Mouse (Mus musculus) embryonic facial prominence, embryonic 13.5 days (tissue): ENCODE measurements around the gene Psma5. TPM values are rescaled to one million over a fixed set of nuclear protein-coding genes. Genes with fewer than 3 reads are reported as not detected.
"Not testable (repeated sequence)": the region's sequence is repeated elsewhere in the genome, so short reads cannot be mapped to it uniquely, and the experiment has no call there.

Experiments
- ATAC-seq: fragments of 200-750 bp; cut with Nextera tagmentation; 2 replicates; pipeline ENCODE4 v1.8.0; 2017; ENCODE audit warnings: low read depth; ENCODE audit not compliant: insufficient number of reproducible peaks, insufficient read depth, low FRiP score, low TSS enrichment
- H3K27ac ChIP-seq: fragments of 300-500 bp; sonication (generic); 2 replicates; pipeline ENCODE4 v1.5.1; 2015; ENCODE audit warnings: moderate library complexity, mild to moderate bottlenecking, inconsistent platforms
- H3K27me3 ChIP-seq: fragments of 300-500 bp; sonication (generic); 2 replicates; pipeline ENCODE4 v1.6.1; 2015; ENCODE audit warnings: mild to moderate bottlenecking, inconsistent platforms
- H3K36me3 ChIP-seq: fragments of 300-500 bp; sonication (generic); 2 replicates; pipeline ENCODE4 v1.6.1; 2015; ENCODE audit warnings: mild to moderate bottlenecking, inconsistent platforms
- H3K4me1 ChIP-seq: fragments of 300-500 bp; sonication (generic); 2 replicates; pipeline ENCODE4 v1.6.1; 2015; ENCODE audit warnings: inconsistent platforms
- H3K4me2 ChIP-seq: fragments of 300-500 bp; sonication (generic); 2 replicates; pipeline ENCODE4 v1.6.1; 2015; ENCODE audit warnings: moderate library complexity, mild to moderate bottlenecking, inconsistent platforms
- H3K4me3 ChIP-seq: fragments of 300-500 bp; sonication (generic); 2 replicates; pipeline ENCODE4 v1.5.1; 2015; ENCODE audit warnings: mild to moderate bottlenecking, inconsistent platforms
- H3K9ac ChIP-seq: fragments of 300-500 bp; sonication (generic); 2 replicates; pipeline ENCODE4 v1.6.1; 2015; ENCODE audit warnings: mild to moderate bottlenecking, inconsistent platforms
- H3K9me3 ChIP-seq: fragments of 300-500 bp; sonication (generic); 2 replicates; pipeline ENCODE4 v1.6.1; 2016; ENCODE audit warnings: inconsistent platforms
- WGBS: fragments of 180-500 bp; shearing (Covaris S2); methylation state at CpG from one replicate; pipeline ENCODE4 v1.1.7; 2015; ENCODE audit warnings: mixed read lengths; 5-methylcytosine and 5-hydroxymethylcytosine counted together
- polyA plus RNA-seq: library from polyadenylated mRNA; unstranded; fragments of >200 nt; fragmentation: Nextera tagmentation; extraction: Ambion mirVana; gene quantifications from 2 replicates; pipeline ENCODE4 v1.2.1, GENCODE M21; 2015

The Psma5 gene
- polyA plus RNA-seq, 1 experiment from 2014 or later, result 302 TPM

GRCm38 (mm10) chr3:108226558-108227350, 30.0 kb upstream of the Psma5 start, which contains the start of gene Sypl2:
Sypl2 (minus strand) TSS chr3:108226648.
- 0 out of 2 replicates have a peak, but pooled peaks have one; percentile 32 for ATAC-seq
- Histone ChIP-seq H3K27me3 (peaks cover 62% of the 10 kb centered on the region), H3K9me3 (no peaks in the 10 kb centered on the region), H3K4me1 (peaks cover 13% of the 10 kb centered on the region), H3K27ac (no peak within 1 kb of the TSS), H3K4me2 (peak within 1 kb of the TSS; percentile 88), H3K36me3 (no peaks in the 10 kb centered on the region), H3K9ac (peak within 1 kb of the TSS; percentile 71), H3K4me3 (peak within 1 kb of the TSS; percentile 52)
- whole genome bisulfite sequencing, result 3% methylated on average over 44 of the region's 44 CpGs

GRCm38 (mm10) chr3:108227521-108227920, 29.2 kb upstream of the Psma5 start:
- H3K4me3 ChIP-seq, result no peak overlapping the region
- 70% methylated on average over 2 of the region's 2 CpGs for WGBS
- no peak overlapping the region for H3K27ac ChIP-seq
- H3K27me3 ChIP-seq, result peaks cover 54% of the 10 kb centered on the region
- H3K9ac ChIP-seq, result no peak overlapping the region
- H3K4me1 ChIP-seq, result peaks cover 13% of the 10 kb centered on the region
- no peaks in the 10 kb centered on the region for H3K9me3 ChIP-seq
- no peaks in the 10 kb centered on the region for H3K36me3 ChIP-seq
- peak overlapping the region; percentile 88; the same call in 1 of the 2 replicates for H3K4me2 ChIP-seq
- no peak for ATAC-seq

GRCm38 (mm10) chr3:108231646-108232045, 25.1 kb upstream of the Psma5 start:
- no peak overlapping the region for H3K9ac ChIP-seq
- peaks cover 2% of the 10 kb centered on the region for H3K4me1 ChIP-seq
- H3K4me3 ChIP-seq, result no peak overlapping the region
- no peak overlapping the region for H3K27ac ChIP-seq
- no peaks in the 10 kb centered on the region for H3K9me3 ChIP-seq
- no peak for ATAC-seq
- no peaks in the 10 kb centered on the region for H3K36me3 ChIP-seq
- no peak overlapping the region for H3K4me2 ChIP-seq
- H3K27me3 ChIP-seq, result peaks cover 17% of the 10 kb centered on the region
- 74% methylated on average over 4 of the region's 4 CpGs for WGBS

- H3K36me3 ChIP-seq, H3K4me3 ChIP-seq, H3K4me2 ChIP-seq, H3K27me3 ChIP-seq, H3K9ac ChIP-seq, H3K4me1 ChIP-seq, ATAC-seq, H3K9me3 ChIP-seq, H3K27ac ChIP-seq: not testable (repeated sequence)
- 81% methylated on average over 4 of the region's 4 CpGs for WGBS
These were observed 19.1 kb upstream of the Psma5 start for GRCm38 (mm10) chr3:108237474-108238102.

GRCm38 (mm10) chr3:108241243-108241839, 15.4 kb upstream of the Psma5 start:
- ATAC-seq, result no peak

DNA sequence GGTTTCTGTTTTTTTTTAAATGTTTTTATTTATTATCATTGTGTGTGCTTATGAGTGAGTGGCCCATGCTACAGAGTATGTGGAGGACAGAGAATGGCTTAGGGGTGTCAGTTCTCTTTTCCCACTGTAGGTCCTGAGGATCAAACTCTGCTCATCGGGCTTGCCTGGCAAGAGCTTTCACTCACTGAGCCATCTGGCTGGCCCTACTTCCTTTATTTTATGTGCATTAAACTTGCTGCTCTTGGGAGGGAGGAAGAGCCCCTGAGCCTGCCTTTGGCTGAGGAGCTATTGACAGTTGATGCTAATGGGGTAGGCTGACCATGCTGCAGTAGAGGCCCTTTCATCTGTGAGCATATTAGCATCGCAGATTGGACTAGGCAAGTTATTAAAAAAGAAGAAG, 9.9 kb upstream of the Psma5 start:
- no peak for ATAC-seq
- 78% methylated on average over 2 of the region's 2 CpGs for WGBS

More at GRCm38 (mm10) chr3:108241243-108241839, 15.4 kb upstream of the Psma5 start:
- H3K36me3 ChIP-seq, result no peaks in the 10 kb centered on the region
- H3K4me2 ChIP-seq, result no peak overlapping the region
- H3K27me3 ChIP-seq, result no peaks in the 10 kb centered on the region
- H3K27ac ChIP-seq, result no peak overlapping the region
- H3K9ac ChIP-seq, result no peak overlapping the region
- H3K4me1 ChIP-seq, result no peaks in the 10 kb centered on the region
- no peak overlapping the region for H3K4me3 ChIP-seq
- no peaks in the 10 kb centered on the region for H3K9me3 ChIP-seq
- WGBS, result 87% methylated on average over 3 of the region's 3 CpGs

DNA sequence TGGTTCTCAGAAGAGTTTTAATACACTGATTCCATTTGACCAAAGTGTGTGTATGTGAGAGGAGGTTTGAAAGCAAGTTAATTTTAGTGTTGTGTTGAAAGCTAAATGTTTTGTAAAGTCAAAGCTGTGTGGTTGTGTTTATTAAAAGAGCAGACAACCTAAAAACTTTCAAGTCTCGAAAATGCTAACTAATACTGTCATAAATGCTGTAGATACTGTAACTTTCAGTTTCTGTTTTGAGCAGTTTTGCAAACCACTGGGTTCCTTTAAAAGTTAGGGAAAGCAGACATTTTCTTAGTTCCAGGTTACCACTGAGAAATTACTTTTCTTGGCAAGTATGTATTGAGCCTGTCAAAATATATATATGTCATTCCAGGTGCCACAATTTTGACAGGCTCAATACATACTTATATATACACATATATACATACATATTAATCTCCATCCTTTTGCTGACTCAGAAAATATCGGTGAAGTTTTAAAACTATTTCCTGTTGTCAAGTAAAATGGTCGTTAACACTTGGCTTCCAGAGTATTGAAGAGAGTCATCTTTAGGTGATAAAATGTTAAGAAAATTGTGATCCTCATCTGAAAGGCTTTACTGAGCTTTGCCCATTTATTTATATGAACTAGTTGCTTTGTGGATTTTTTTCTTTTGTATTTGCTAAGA, 1.2 kb downstream of the Psma5 start:
- Histone ChIP-seq H3K36me3 (peaks cover 17% of the 10 kb centered on the region), H3K9me3 (no peaks in the 10 kb centered on the region), H3K9ac (peak overlapping the region; percentile 95), H3K4me3 (peak overlapping the region; percentile 97), H3K4me1 (peaks cover 17% of the 10 kb centered on the region), H3K27me3 (no peaks in the 10 kb centered on the region), H3K4me2 (peak overlapping the region; percentile 67), H3K27ac (no peak overlapping the region)
- 73% methylated on average over 3 of the region's 3 CpGs for WGBS
- ATAC-seq, result no peak

More for the DNA sequence above, 9.9 kb upstream of the Psma5 start:
- Histone ChIP-seq H3K27ac (no peak overlapping the region), H3K9ac (no peak overlapping the region), H3K4me2 (no peak overlapping the region), H3K27me3 (no peaks in the 10 kb centered on the region), H3K4me3 (no peak overlapping the region), H3K36me3 (no peaks in the 10 kb centered on the region), H3K4me1 (no peaks in the 10 kb centered on the region), H3K9me3 (no peaks in the 10 kb centered on the region)

DNA sequence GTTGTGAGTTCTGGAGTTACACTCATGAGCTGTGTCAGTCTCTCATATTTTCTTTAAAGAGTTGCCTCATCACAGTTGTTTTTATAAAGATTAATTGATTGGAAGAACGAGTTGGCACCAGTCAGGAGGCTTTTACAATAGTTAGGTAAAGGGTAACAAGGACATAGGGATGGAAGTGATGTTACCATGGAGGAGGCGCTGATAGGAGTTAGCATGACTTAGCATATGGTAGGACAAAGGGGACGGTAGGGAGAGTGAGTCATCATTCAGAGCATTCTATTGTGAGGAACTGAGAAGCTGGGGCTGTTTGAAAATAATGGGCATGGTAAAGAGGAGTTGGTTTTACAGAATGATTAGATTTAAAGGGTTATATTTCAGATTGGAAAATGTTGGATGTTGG, 2.6 kb downstream of the Psma5 start:
- ATAC-seq, result no peak
- H3K9me3 ChIP-seq, result no peaks in the 10 kb centered on the region
- WGBS, result 86% methylated on average over 3 of the region's 3 CpGs

DNA sequence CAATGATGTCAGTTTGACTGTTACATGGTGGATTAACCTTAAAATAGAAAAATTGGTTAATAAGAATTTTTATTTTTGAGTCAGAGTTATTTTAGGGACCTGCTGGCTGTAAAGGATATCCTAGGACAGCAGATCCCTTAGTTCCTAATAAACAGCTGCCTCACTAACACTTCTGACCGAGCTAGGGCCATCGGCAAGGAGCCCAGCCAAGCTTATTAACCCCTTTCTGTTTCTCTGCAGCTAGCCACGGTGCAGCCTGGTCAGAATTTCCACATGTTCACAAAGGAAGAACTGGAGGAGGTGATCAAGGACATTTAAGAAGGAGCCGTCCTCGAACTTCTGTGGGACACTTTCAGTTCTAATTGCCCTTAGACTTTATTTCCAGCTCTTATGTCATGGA, 22.8 kb downstream of the Psma5 start:
- H3K36me3 ChIP-seq, result peaks cover 50% of the 10 kb centered on the region
- not testable (repeated sequence) for ATAC-seq

More for the DNA sequence above, 2.6 kb downstream of the Psma5 start:
- Histone ChIP-seq H3K4me2 (no peak overlapping the region), H3K36me3 (peaks cover 18% of the 10 kb centered on the region), H3K27ac (no peak overlapping the region), H3K4me1 (peaks cover 17% of the 10 kb centered on the region), H3K27me3 (no peaks in the 10 kb centered on the region), H3K4me3 (no peak overlapping the region), H3K9ac (no peak overlapping the region)

DNA sequence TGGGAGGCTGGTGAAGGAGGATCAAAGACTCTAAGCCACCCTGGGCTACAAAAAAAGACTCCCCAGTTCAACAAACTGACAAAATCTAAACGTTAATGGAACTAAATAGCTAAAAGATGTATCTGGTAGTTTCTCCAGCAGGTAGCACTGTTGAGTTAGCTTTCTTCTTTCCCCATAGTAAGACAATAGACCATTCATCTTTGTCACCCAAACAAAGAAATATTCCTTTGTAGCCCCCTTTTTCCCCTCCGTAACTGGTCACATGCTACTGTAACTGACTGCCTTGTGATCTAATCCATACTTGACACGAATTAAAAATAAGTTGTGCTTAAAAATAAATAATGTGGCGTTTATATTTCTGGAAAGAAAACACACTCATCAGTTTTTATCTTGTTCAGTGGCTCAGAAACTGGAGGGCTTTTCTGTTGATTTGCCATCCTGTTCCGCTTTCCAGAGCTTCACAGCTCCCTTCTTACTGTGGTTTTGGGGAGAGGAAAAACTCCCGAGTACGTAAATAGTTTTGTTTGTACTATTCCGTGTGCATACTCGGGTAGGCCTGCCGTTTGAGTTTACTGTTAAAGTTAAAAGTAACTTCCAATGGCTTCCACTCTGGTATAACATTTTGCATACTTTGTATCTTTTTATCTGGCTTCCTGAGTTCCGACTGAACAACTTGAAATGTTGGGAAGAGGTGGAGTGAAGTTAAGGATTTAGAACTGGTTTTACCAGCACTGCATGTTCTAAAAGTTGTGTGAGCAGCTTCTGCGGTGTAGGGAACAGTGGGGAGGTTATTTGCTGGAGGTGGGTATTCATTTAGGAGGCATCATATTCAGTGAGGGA, 25.9 kb downstream of the Psma5 start:
- Histone ChIP-seq H3K9me3 (no peaks in the 10 kb centered on the region), H3K27me3 (no peaks in the 10 kb centered on the region), H3K36me3 (peaks cover 18% of the 10 kb centered on the region), H3K4me1 (peaks cover 38% of the 10 kb centered on the region), H3K27ac (peak overlapping the region; percentile 89), H3K4me3 (peak overlapping the region; percentile 83), H3K9ac (peak overlapping the region; percentile 85), H3K4me2 (peak overlapping the region; percentile 95)
- WGBS, result 18% methylated on average over 12 of the region's 12 CpGs
- no peak for ATAC-seq

More for the DNA sequence above, 22.8 kb downstream of the Psma5 start:
- peaks cover 10% of the 10 kb centered on the region for H3K4me1 ChIP-seq
- not testable (repeated sequence) for H3K4me2 ChIP-seq, H3K4me3 ChIP-seq, H3K27me3 ChIP-seq, H3K9ac ChIP-seq, H3K9me3 ChIP-seq, H3K27ac ChIP-seq
- 82% methylated on average over 5 of the region's 5 CpGs for WGBS

- H3K4me2 ChIP-seq, result peak overlapping the region; percentile 95
- H3K9me3 ChIP-seq, result no peaks in the 10 kb centered on the region
- H3K27ac ChIP-seq, result peak overlapping the region; percentile 89
- no peaks in the 10 kb centered on the region for H3K27me3 ChIP-seq
- peak overlapping the region; percentile 83 for H3K4me3 ChIP-seq
- peaks cover 13% of the 10 kb centered on the region for H3K36me3 ChIP-seq
- H3K4me1 ChIP-seq, result peaks cover 44% of the 10 kb centered on the region
- WGBS, result 10% methylated on average over 6 of the region's 6 CpGs
- no peak for ATAC-seq
- peak overlapping the region; percentile 85 for H3K9ac ChIP-seq
These were observed 26.5 kb downstream of the Psma5 start for GRCm38 (mm10) chr3:108283241-108283561.
